Mouse (Mus musculus): ENCODE data around the gene Armh2. TPM values are rescaled to one million over a fixed set of nuclear protein-coding genes. Genes with fewer than 3 reads are reported as not detected.

Gene Armh2
- 0.09 TPM in 1 of 2 replicates, not detected in the other for polyA plus RNA-seq (2012; rRNA removed)

GRCm38 (mm10) chr13:24741028-24741427, at the start of gene Armh2:
Gene Armh2, plus strand, starts transcription at chr13:24741232.

GRCm38 (mm10) chr13:24761403-24762227, 20.6 kb downstream of the Armh2 start, which contains the start of gene Gmnn:
Gene Gmnn, minus strand, starts transcription at chr13:24761923.

Other genes with a start within 250 kb of the Armh2 start
- gene Ripor2, start 159.0 kb upstream of the Armh2 start, polyA plus RNA-seq (2012; rRNA removed) = 21.5 and 23.7 TPM in 2 replicates
- gene Gmnn, start 20.7 kb downstream of the Armh2 start, polyA plus RNA-seq (2012; rRNA removed) = 25.7 and 30.2 TPM in 2 replicates
- 118 and 133 TPM in 2 replicates for gene BC005537, start 60.4 kb downstream of the Armh2 start, polyA plus RNA-seq (2012; rRNA removed)
- gene Acot13, start 90.3 kb downstream of the Armh2 start, polyA plus RNA-seq (2012; rRNA removed) = 34.1 and 36.9 TPM in 2 replicates
- 58.5 and 66.2 TPM in 2 replicates for gene Tdp2, start 90.4 kb downstream of the Armh2 start, polyA plus RNA-seq (2012; rRNA removed)
- 2.0 and 2.6 TPM in 2 replicates for gene D130043K22Rik, start 103.9 kb downstream of the Armh2 start, polyA plus RNA-seq (2012; rRNA removed)
- gene Aldh5a1, start 196.4 kb downstream of the Armh2 start, polyA plus RNA-seq (2012; rRNA removed) = 12.9 and 13.1 TPM in 2 replicates
- 1.9 and 2.1 TPM in 2 replicates for gene Gpld1, start 201.9 kb downstream of the Armh2 start, polyA plus RNA-seq (2012; rRNA removed)

Measured in central nervous system, embryonic 14 days (tissue).